Mouse (Mus musculus): ENCODE results near the gene Kdm4c. TPM values are rescaled to one million over a fixed set of nuclear protein-coding genes. Genes with fewer than 3 reads are reported as not detected.
"Not testable (repeated sequence)": the region's sequence is repeated elsewhere in the genome, so short reads cannot be mapped to it uniquely, and the experiment has no call there.

The Kdm4c gene
- 10 to 100 TPM; 21.7 to 26.4 TPM for total RNA-seq (2021)

- no peak for DNase-seq (ENCODE audit: low spot score in 2 of 2)
- intact Hi-C loops (cut with DNase I), result no loop called here
Observed at GRCm38 (mm10) chr4:74242176-74242575, at the start of gene Kdm4c. Gene Kdm4c (plus strand): TSS chr4:74242497.

DNA sequence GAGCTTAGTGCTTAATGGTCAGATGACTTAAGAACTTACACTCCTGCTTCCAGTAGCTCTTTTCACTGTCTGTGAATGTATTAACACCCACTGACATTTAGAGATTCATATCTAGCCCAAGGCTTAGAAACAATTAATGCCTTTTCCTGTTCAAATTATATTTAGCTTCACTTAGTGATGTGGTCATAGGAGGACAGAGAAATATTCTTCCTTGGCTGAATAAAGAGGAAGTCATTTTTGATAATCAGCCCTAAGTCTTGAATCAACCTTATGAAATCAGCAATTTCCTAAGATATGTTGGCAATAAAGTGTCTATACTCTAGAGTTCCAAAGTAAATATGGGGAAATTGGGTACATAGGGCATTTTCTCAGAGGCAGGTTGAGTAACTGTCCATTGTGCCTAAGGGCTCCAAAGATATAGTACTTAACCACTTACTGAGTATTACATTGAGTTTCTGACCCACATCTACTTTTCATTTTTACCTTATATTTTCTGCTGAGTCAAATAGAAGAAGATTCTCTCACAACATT lies 41.0 kb upstream of the Kdm4c start:
- no peak for DNase-seq (ENCODE audit: low spot score in 2 of 2)
- intact Hi-C loops (cut with DNase I), result no loop called here

DNA sequence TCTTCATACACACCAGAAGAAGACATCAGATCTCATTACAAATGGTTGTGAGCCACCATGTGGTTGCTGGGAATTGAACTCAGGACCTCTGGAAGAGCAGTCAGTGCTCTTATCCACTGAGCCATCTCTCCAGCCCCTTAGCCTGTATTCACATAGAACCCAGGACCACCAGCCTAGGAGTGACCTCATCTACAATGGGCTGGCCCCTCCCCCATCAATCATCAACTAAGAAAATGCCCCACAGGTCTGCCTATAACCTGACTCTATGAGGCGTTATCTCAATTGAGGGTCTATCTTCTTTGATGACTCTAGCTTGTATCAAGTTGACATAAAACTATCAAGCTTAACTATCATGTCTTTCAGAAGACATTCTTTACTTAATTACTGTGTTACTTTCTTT lies 20.5 kb upstream of the Kdm4c start:
- intact Hi-C loops (cut with DNase I); DNase-seq (ENCODE audit: low spot score in 2 of 2): not testable (repeated sequence)

- intact Hi-C loops (cut with DNase I), result no loop called here
- DNase-seq (ENCODE audit: low spot score in 2 of 2), result no peak
Observed at GRCm38 (mm10) chr4:74222360-74222759, 19.9 kb upstream of the Kdm4c start.

- intact Hi-C loops (cut with DNase I), result no loop called here
- no peak for DNase-seq (ENCODE audit: low spot score in 2 of 2)
Observed at GRCm38 (mm10) chr4:74224210-74224609, 18.1 kb upstream of the Kdm4c start.

GRCm38 (mm10) chr4:74230994-74231393 lies 11.3 kb upstream of the Kdm4c start:
- DNase-seq (ENCODE audit: low spot score in 2 of 2), result no peak
- intact Hi-C loops (cut with DNase I), result no loop called here

- intact Hi-C loops (cut with DNase I), result no loop called here
- DNase-seq (ENCODE audit: low spot score in 2 of 2), result peak; percentile 17 to 30
Observed at GRCm38 (mm10) chr4:74231405-74231804, 10.9 kb upstream of the Kdm4c start.

DNA sequence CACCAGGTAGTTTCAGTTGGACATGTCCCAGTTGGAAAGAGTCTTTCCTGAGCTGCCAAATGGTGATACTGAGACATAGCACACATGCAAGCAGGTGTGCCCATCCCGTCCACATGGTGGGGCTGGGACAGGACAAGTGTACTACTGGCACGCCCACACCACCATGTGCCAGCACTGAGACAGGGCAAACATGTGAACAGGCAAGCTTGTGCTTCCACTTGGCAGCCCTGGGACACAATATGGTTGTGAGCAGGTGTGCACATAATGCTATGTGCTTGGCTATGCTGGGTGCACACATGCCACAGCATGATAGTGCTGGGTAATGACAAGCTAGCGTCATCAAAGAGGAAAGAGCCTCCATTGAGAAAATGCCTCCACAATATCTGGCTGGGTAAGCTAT lies 8.8 kb upstream of the Kdm4c start:
- DNase-seq (ENCODE audit: low spot score in 2 of 2), result no peak
- intact Hi-C loops (cut with DNase I), result no loop called here

GRCm38 (mm10) chr4:74251348-74252244 lies 9.3 kb downstream of the Kdm4c start:
- DNase-seq (ENCODE audit: low spot score in 2 of 2), result peak; percentile 98 to 99
- intact Hi-C loops (cut with DNase I), result no loop called here

GRCm38 (mm10) chr4:74252245-74253105 lies 10.2 kb downstream of the Kdm4c start:
- DNase-seq (ENCODE audit: low spot score in 2 of 2), result peak in 1 of 2 experiments; percentile 67
- intact Hi-C loops (cut with DNase I), result no loop called here

- DNase-seq (ENCODE audit: low spot score in 2 of 2), result no peak
- intact Hi-C loops (cut with DNase I), result no loop called here
Observed at GRCm38 (mm10) chr4:74257882-74258281, 15.6 kb downstream of the Kdm4c start.

DNA sequence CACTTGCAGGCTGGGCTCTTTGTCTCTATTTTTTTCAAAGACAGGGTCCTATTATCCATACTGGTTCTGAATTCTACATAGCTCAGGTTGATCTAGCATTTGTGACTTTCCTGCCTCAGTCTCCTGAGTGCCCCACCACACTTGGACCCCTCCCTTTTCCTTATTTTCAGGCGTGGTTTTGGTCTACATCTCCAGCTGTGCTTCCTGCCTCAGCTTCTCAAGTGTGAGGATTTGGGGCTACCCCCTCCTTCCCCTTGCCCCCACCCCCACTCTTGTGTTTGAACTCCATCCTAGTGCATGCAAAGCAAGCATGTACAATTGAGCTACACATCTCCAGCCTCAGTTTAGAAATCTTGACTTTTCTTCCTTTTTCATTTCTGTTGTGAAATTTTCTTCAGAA lies 16.2 kb downstream of the Kdm4c start:
- DNase-seq (ENCODE audit: low spot score in 2 of 2), result no peak
- intact Hi-C loops (cut with DNase I), result no loop called here

DNA sequence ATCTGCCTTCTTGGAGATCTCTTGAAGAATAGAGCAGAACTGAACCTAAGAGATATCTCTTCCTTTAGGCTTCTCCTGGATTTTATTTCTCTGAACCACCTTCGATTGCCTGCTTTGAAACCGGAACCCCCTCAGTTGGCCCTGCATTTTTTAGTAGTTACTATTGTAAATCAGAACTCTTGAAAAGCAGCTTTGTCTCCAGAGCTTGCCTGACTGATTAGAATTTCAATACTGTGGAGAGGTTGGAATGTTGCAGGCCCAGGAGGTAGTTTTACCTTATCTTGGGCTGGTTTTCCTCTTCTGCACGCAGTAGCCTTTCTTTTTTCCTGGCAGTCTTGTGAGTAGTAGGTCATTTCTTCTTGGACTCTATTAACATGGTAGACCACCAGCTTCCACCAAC lies 17.0 kb downstream of the Kdm4c start:
- no peak for DNase-seq (ENCODE audit: low spot score in 2 of 2)
- intact Hi-C loops (cut with DNase I), result no loop called here

GRCm38 (mm10) chr4:74261879-74262278 lies 19.6 kb downstream of the Kdm4c start:
- intact Hi-C loops (cut with DNase I), result no loop called here
- no peak for DNase-seq (ENCODE audit: low spot score in 2 of 2)

GRCm38 (mm10) chr4:74264428-74264955 lies 22.2 kb downstream of the Kdm4c start:
- intact Hi-C loops (cut with DNase I), result no loop called here
- no peak for DNase-seq (ENCODE audit: low spot score in 2 of 2)

DNA sequence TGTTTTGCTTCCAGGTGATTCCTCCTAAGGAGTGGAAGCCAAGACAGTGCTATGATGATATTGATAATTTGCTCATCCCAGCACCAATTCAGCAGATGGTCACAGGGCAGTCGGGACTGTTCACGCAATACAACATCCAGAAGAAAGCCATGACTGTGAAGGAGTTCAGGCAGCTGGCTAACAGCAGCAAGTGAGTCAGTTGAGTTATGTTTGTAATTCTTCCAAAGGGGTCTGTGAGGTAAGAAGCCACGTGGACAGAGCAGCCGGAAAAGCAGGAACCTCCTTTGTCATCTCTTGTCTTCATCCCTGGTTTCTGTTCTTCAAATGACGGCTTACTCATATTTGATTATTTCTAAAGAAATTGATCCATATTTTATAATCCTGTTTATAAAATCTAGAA lies 28.9 kb downstream of the Kdm4c start:
- intact Hi-C loops (cut with DNase I), result no loop called here
- DNase-seq (ENCODE audit: low spot score in 2 of 2), result no peak

GRCm38 (mm10) chr4:74277486-74277885 lies 35.2 kb downstream of the Kdm4c start:
- no peak for DNase-seq (ENCODE audit: low spot score in 2 of 2)
- intact Hi-C loops (cut with DNase I), result no loop called here

DNA sequence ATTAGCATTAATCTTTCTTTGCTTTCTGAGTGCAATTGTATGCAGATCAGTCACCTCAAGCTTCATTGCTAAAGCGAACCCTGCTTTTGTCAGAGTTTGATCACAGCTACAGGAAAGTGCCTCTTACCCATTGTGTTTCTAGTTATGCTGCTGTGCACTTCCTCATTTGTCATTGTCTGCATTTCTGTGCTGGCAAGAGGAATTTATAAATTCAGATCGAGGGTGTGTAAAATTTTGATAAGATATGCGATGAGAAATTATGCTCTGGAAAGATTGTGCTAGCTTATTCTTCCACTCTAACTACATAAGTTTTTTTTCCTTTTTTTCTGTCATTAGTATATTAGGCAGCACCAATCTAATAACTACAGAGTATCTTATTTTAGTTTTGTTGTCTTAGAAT lies 37.9 kb downstream of the Kdm4c start:
- no peak for DNase-seq (ENCODE audit: low spot score in 2 of 2)
- intact Hi-C loops (cut with DNase I), result no loop called here

- intact Hi-C loops (cut with DNase I), result no loop called here
Observed at GRCm38 (mm10) chr4:74287851-74288250, 45.6 kb downstream of the Kdm4c start.

DNA sequence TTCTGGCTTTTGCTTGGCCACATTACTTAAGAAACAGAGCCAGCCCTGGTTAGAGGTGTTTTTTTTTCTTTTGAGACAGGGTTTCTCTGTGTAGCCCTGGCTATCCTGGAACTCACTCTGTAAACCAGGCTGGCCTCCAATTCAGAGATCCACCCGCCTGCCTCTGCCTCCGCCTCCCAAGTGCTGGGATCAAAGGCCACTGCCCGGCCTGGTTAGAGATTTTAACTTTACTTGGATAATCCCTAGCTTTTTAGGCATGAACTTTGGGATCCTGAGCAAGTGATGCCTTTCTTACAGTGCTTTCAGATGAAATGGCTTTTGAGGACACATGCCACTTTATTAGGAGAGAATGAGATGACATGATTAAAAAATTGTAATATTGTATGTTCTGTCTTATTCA lies 52.4 kb downstream of the Kdm4c start:
- intact Hi-C loops (cut with DNase I), result no loop called here
- DNase-seq (ENCODE audit: low spot score in 2 of 2), result no peak

More at GRCm38 (mm10) chr4:74287851-74288250, 45.6 kb downstream of the Kdm4c start:
- DNase-seq (ENCODE audit: low spot score in 2 of 2), result no peak
